Mouse (Mus musculus) liver, postnatal 0 days (tissue): Measurements from ENCODE around the gene Ano2.
A peak's percentile ranks its signal among the peaks of the same experiment; 100 is the strongest.

Source experiments
- CTCF ChIP-seq: sonication (generic); IDR thresholded peaks from 2 replicates; pipeline ENCODE4 v1.5.1; 2016; ENCODE audit warnings: antibody characterized with exemption, low read depth
- EP300 ChIP-seq: IDR thresholded peaks from 2 replicates; pipeline ENCODE4 v1.6.1; 2016; ENCODE audit warnings: antibody characterized with exemption, low read depth, mild to moderate bottlenecking

- peak; percentile 66 for TF ChIP-seq CTCF
- TF ChIP-seq EP300, result no peak
Measured at GRCm38 (mm10) chr6:125954965-125955364, 264.7 kb downstream of the Ano2 start.
